Mouse (Mus musculus): Measurements from ENCODE around the gene Hist1h2ah. TPM values are rescaled to one million over a fixed set of nuclear protein-coding genes. Genes with fewer than 3 reads are reported as not detected.

Gene Hist1h2ah
- total and polyA plus RNA-seq, 3 experiments, result 2.3 to 628 (median 8.1) TPM

GRCm38 (mm10) chr13:22026058-22027031 is 9.0 kb downstream of the Hist1h2ah start:
- in situ Hi-C loops (cut with MboI; ENCODE audit: low pct_ligation_motif_present, low pct_unique_long_range_greater_than_20kb, low sequenced_read_pairs), result loop anchor here (10.0 to 25.0 kb wide), 2 partner anchors 852 to 1736 kb away; partner anchors contain the start of genes Hist1h1a, Hist1h2ab, Hist1h3a and Hist1h3b
- Histone ChIP-seq H3K27me3 (replicated peaks) (peaks cover 5% of the 10 kb centered on the region), H3K79me2 (replicated peaks; ENCODE audit: control insufficient read depth, extremely low read depth, insufficient read depth, poor library complexity, severe bottlenecking) (no peaks in the 10 kb centered on the region), H3K9ac (ENCODE audit: insufficient read depth, low read depth) (peak overlapping the region; percentile 45; the same call in 1 of the 2 replicates), H3K4me2 (ENCODE audit: insufficient read depth, low read depth, poor library complexity, severe bottlenecking) (peak overlapping the region; percentile 96), H3K4me3 (replicated peaks in 1 of 3; ENCODE audit: low read depth in 2 of 3, low read length in 2 of 3, poor library complexity in 1 of 3) (peak overlapping the region; percentile 52 to 67 (median 61)), H3K4me1 (ENCODE audit: control insufficient read depth in 1 of 2, insufficient read depth in 2 of 2) (peaks cover 0 to 3% of the 10 kb centered on the region in 2 experiments; a peak in 1 of 4 replicates), H3K36me3 (replicated peaks in 1 of 2; ENCODE audit: control insufficient read depth in 1 of 2, insufficient read depth in 1 of 2, low read length in 1 of 2) (no peaks in the 10 kb centered on the region), H3K27ac (ENCODE audit: insufficient read depth, low read depth) (peak overlapping the region; percentile 1; the same call in 1 of the 2 replicates), H3K9me3 (replicated peaks; ENCODE audit: low read length) (no peaks in the 10 kb centered on the region)
- DNase-seq (ENCODE audit: extremely low read depth), result peak; percentile 88
- dilution Hi-C loops (cut with MboI; ENCODE audit: extremely low pct_ligation_motif_present, extremely low pct_unique_long_range_greater_than_20kb, low sequenced_read_pairs), result no loop called here
- no peak for TF ChIP-seq MAZ (IDR thresholded peaks at IDR 0.05; ENCODE audit: low read depth, low read length)
- TF ChIP-seq POLR2A (IDR thresholded peaks at IDR 0.05; ENCODE audit: low read depth, low read length), result no peak
- TF ChIP-seq PAX5 (IDR thresholded peaks at IDR 0.05; ENCODE audit: low read length), result no peak
- TF ChIP-seq ZKSCAN1 (IDR thresholded peaks at IDR 0.05; ENCODE audit: borderline replicate concordance, low read depth, low read length), result no peak
- 0 out of 2 replicates have a peak, but pooled peaks have one; percentile 54 for TF ChIP-seq RCOR1 (conservative IDR thresholded peaks at IDR 0.05; ENCODE audit: low read depth, low read length)
- TF ChIP-seq NRF1 (IDR thresholded peaks at IDR 0.05; ENCODE audit: low read depth, low read length), result no peak; the same call in 1 of the 2 replicates
- TF ChIP-seq TBP (conservative IDR thresholded peaks at IDR 0.05; ENCODE audit: low read depth, low read length), result peak; percentile 99
- peak; percentile 52; the same call in 1 of the 2 replicates for TF ChIP-seq IRF4 (IDR thresholded peaks at IDR 0.05; ENCODE audit: low read depth, low read length)
- TF ChIP-seq MAX (IDR thresholded peaks at IDR 0.05; ENCODE audit: low read length), result no peak; the same call in 1 of the 2 replicates
- TF ChIP-seq MAFK (IDR thresholded peaks at IDR 0.05; ENCODE audit: insufficient replicate concordance, low read length), result peak; percentile 88
- no peak for TF ChIP-seq POLR2AphosphoS2 (IDR thresholded peaks at IDR 0.05; ENCODE audit: low read depth, low read length)
- TF ChIP-seq E2F4 (IDR thresholded peaks at IDR 0.05; ENCODE audit: insufficient replicate concordance, low read depth, low read length), result no peak
- TF ChIP-seq ETS1 (conservative IDR thresholded peaks at IDR 0.05; ENCODE audit: low read depth, low read length), result peak; percentile 55
- no peak for TF ChIP-seq ZC3H11A (IDR thresholded peaks at IDR 0.05; ENCODE audit: low read depth, low read length)
- TF ChIP-seq BHLHE40 (IDR thresholded peaks at IDR 0.05; ENCODE audit: low read depth, low read length), result peak; percentile 85
- TF ChIP-seq EP300 (IDR thresholded peaks at IDR 0.05; ENCODE audit: low read length), result no peak
- peak; percentile 92 for TF ChIP-seq ELF1 (IDR thresholded peaks at IDR 0.05; ENCODE audit: low read depth, low read length)
- 0 out of 2 replicates have a peak, but pooled peaks have one; percentile 8 for TF ChIP-seq MYC (IDR thresholded peaks at IDR 0.05; ENCODE audit: low read depth, low read length)
- peak; percentile 96 for TF ChIP-seq ZNF384 (IDR thresholded peaks at IDR 0.05; ENCODE audit: low read depth, low read length)
- peak; percentile 21; the same call in 1 of the 2 replicates for TF ChIP-seq MEF2A (IDR thresholded peaks at IDR 0.05; ENCODE audit: borderline replicate concordance, low read depth, low read length)
- peak; percentile 83 for TF ChIP-seq KAT2A (IDR thresholded peaks at IDR 0.05; ENCODE audit: insufficient replicate concordance, low read length)
- peak; percentile 47; the same call in 1 of the 2 replicates for TF ChIP-seq TCF12 (IDR thresholded peaks at IDR 0.05; ENCODE audit: low read depth, low read length)
- TF ChIP-seq USF1 (IDR thresholded peaks at IDR 0.05; ENCODE audit: low read depth, low read length), result no peak
